Mouse (Mus musculus): ENCODE data around the gene D630023F18Rik. TPM values are rescaled to one million over a fixed set of nuclear protein-coding genes. Genes with fewer than 3 reads are reported as not detected.
A peak's percentile ranks its signal among the peaks of the same experiment; 100 is the strongest.

D630023F18Rik gene
- polyA plus RNA-seq (2012), result not detected in 2 replicates

DNA sequence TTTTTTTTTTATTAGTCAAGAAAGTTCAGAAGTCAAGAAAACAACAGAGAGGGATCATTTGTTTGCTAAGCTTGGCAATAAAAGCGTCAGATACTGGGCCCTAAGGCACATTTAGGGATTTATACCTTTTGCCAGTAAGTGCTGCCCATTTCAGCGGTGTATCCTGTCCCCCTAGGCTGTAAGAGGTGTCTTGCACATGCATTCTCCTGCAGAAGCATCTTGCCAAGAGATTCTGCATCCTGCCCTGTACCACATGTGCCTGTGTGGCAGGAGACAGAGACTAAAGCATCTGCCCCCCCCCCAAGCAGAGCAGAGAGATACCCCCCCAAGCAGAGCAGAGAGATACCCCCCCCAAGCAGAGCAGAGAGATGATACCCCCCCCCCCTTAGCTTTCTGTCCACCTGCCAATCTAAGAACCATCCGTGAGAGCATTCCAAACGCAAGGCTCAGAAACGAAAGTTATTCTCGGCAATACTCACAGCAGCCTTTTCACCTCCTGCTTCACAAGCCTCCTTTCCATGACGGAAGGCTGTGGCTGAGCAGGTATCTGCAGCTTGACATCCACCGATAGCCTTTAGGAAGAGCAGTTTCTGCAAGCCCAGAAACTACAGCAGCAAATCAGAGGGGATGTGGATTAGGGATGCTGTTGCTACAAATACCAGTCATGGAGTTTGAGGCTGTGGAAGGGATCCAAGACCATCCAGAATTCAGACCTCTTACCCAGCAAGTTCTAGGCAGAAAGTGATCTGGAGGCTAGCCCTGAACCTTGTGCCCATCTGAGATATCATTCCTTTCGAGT lies at the start of gene D630023F18Rik:
D630023F18Rik (minus strand) TSS at position 641 of the 799 bp plus-strand sequence.
- no peak for TF ChIP-seq GATA1 (IDR thresholded peaks at IDR 0.05; ENCODE audit: low read length)

DNA sequence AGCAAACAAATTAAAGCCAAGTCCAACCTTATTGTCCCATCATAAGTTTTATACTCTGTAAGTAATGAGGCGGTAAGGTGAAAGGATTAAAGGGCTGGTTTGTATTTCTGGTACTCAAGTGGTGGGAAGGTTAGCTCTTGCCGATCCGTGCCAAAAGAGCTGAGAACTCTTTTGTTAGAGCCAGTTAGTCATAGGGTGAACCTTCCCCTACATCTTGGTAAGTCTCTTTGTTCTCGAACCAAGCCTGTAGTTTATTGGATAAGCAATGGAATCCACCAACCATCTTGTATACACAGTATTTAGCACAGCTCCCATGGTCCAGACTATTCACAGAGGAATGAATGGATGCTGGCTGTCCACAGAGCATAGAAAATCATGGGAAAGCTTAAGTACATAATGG lies 48.6 kb upstream of the D630023F18Rik start:
- TF ChIP-seq GATA1 (IDR thresholded peaks at IDR 0.05; ENCODE audit: low read length), result no peak

DNA sequence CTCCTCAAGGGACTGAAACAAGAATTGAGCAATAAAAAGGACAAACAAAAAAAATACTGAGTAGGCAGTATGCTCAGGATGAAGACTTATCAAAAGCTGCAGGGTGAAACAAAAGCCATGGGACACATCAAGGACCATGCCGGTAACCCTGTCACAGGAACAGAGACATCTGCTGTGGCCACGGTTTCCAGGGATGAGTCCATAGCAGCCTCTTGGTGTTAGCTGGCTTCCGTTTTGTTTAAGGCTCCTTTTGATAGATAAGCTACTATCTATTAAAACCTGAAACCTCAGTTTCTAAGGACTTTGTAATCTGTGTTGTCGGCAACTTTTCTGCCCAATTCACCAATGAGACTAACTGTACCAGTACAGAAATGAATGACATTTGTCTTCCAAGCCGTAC lies 46.9 kb upstream of the D630023F18Rik start:
- peak; percentile 16 for TF ChIP-seq GATA1 (IDR thresholded peaks at IDR 0.05; ENCODE audit: low read length)

GRCm38 (mm10) chr1:65169536-65169935 lies 46.5 kb upstream of the D630023F18Rik start:
- TF ChIP-seq GATA1 (IDR thresholded peaks at IDR 0.05; ENCODE audit: low read length), result no peak

- TF ChIP-seq GATA1 (IDR thresholded peaks at IDR 0.05; ENCODE audit: low read length), result no peak
These were observed 44.5 kb upstream of the D630023F18Rik start for GRCm38 (mm10) chr1:65167496-65167895.

DNA sequence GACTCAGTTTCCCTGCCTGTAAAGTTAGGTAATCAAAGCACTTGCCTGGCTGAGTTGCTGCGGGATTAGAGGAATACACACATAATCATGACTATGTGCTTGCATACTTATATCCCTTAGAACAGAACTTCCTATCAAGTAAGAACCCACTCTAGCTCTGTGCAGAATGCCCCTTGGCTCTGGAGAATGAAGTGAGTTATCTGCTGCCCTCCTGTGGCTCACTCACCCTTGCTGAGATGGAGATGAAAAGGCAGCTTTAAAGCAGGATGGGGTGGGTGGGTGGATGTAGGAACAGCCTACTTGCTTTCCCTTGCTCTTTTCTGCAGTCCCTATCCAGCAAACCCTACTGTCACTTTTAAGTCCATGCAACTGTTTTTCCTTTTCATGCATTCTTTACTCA lies 39.2 kb upstream of the D630023F18Rik start:
- no peak for TF ChIP-seq GATA1 (IDR thresholded peaks at IDR 0.05; ENCODE audit: low read length)

- no peak for TF ChIP-seq GATA1 (IDR thresholded peaks at IDR 0.05; ENCODE audit: low read length)
These were observed 33.1 kb upstream of the D630023F18Rik start for GRCm38 (mm10) chr1:65156111-65156510.

GRCm38 (mm10) chr1:65154814-65155213 lies 31.8 kb upstream of the D630023F18Rik start:
- TF ChIP-seq GATA1 (IDR thresholded peaks at IDR 0.05; ENCODE audit: low read length), result no peak

DNA sequence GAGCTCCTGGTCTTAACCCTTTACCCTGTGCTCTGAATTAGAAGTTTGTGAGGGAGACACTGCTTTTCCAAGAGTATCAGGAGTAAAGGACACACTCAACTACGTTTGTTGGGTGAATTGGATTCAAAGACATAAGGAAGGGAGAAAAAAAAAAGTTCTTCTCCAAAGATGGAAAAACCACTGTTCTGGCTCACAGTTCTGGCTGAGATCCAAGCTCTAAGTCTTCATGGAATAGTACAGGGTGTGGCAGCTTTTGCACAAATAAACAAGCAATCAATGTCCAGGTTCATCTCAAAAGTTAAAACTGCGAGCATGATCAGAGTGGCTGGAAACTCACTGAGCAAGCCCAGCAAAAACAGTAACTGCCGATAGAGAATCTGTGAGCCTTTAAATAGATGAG lies 25.0 kb upstream of the D630023F18Rik start:
- TF ChIP-seq GATA1 (IDR thresholded peaks at IDR 0.05; ENCODE audit: low read length), result no peak

DNA sequence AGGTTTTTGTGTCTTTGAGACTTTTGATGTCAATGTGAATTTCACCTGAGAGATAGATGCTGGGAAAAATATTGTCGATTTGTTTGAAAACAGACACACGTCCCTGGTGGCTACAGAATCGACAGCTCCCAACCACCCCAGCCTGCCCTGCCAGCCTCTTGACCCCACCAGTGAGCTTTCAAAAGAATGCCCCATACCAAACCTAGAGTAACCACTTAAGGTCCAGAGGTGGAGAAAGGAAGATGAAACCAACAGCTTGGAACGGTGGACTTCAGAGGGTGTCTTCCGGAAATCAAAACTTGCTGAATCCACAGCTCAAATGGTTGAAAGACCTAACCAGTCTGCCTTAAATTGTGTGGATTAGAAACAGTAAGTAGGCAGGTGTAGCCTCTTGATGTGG lies 24.3 kb upstream of the D630023F18Rik start:
- TF ChIP-seq GATA1 (IDR thresholded peaks at IDR 0.05; ENCODE audit: low read length), result no peak

DNA sequence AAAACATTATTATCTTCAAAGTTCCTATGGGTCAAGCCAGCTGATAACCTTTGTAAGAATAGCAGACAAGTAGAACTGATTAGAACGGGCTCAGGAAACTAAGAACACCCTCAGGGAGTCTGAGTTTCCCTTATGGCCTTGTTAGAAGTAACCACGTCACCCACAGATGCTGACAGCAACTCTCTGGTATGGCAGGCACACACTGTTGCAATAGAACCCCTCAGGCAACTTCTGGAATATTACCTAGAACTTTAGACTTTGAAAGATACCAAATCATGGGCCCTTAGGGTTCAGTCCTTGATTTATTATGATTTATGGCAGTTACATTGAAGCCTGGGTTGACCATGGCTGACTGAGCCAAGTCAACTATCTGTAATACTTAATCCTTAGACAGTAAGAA lies 23.6 kb upstream of the D630023F18Rik start:
- no peak for TF ChIP-seq GATA1 (IDR thresholded peaks at IDR 0.05; ENCODE audit: low read length)

DNA sequence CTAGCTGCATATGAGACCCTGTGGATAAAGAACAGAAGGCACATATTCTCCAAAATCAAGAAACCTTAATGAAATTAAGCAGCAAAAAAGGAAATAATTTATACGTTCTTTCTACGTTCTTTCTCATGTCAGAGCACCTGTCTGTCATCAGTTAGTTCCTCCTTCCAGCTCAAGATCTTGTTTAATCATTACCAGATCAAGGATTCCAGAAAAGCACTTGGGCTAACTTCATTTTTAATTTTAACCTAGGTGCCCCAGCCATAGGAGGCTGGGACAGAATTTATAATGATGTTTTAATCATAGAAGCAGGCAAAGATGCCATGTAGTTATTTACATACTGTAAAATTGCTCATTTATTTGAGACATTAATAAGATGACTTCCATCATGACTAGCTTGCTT lies 21.8 kb upstream of the D630023F18Rik start:
- TF ChIP-seq GATA1 (IDR thresholded peaks at IDR 0.05; ENCODE audit: low read length), result no peak

DNA sequence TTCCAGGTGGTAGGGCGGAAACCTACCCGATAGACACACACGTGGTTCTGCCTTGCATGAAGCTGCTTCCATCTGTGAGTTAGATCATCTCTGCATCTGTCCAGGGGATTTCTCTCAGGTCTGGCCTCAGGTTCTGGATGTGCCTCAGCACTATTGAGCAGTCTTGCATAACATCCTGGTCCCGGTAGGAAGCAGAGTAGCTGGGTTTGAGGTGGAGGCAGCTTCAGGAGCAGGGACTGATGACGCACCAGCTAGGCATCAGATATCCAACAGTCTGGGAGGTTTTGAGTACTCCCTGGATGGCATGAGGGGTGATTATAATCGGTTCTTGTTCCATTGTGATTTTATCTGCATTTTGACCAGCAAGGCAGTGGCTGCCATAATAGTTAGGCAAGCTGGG lies 14.5 kb upstream of the D630023F18Rik start:
- no peak for TF ChIP-seq GATA1 (IDR thresholded peaks at IDR 0.05; ENCODE audit: low read length)

GRCm38 (mm10) chr1:65132833-65133232 lies 9.8 kb upstream of the D630023F18Rik start:
- TF ChIP-seq GATA1 (IDR thresholded peaks at IDR 0.05; ENCODE audit: low read length), result no peak

GRCm38 (mm10) chr1:65131671-65132070 lies 8.7 kb upstream of the D630023F18Rik start:
- TF ChIP-seq GATA1 (IDR thresholded peaks at IDR 0.05; ENCODE audit: low read length), result no peak

- TF ChIP-seq GATA1 (IDR thresholded peaks at IDR 0.05; ENCODE audit: low read length), result no peak
These were observed 7.2 kb upstream of the D630023F18Rik start for GRCm38 (mm10) chr1:65130226-65130625.

GRCm38 (mm10) chr1:65129634-65130180 lies 6.7 kb upstream of the D630023F18Rik start:
- TF ChIP-seq GATA1 (IDR thresholded peaks at IDR 0.05; ENCODE audit: low read length), result no peak

All from G1E-ER4 (cell line).